Mouse (Mus musculus): ENCODE results near the gene Dok1. TPM values are rescaled to one million over a fixed set of nuclear protein-coding genes. Genes with fewer than 3 reads are reported as not detected.

Dok1 gene
- polyA plus RNA-seq, 1 experiment, result 21.9 TPM

- WGBS, result 84% methylated on average over 10 of the region's 10 CpGs
- Histone ChIP-seq H3K4me3 (ENCODE audit: control insufficient read depth, insufficient read depth, low read length) (no peak overlapping the region), H3K36me3 (ENCODE audit: control insufficient read depth, insufficient read depth, low read length) (no peaks in the 10 kb centered on the region), H3K27ac (ENCODE audit: control insufficient read depth, insufficient read depth, low read length) (no peak overlapping the region), H3K27me3 (ENCODE audit: control insufficient read depth, insufficient read depth, low read length) (no peaks in the 10 kb centered on the region), H3K4me1 (replicated peaks; ENCODE audit: control insufficient read depth, insufficient read depth, low read length) (peaks cover 8% of the 10 kb centered on the region)
- TF ChIP-seq CTCF (IDR thresholded peaks at IDR 0.05; ENCODE audit: borderline replicate concordance, control insufficient read depth, extremely low read depth, insufficient read depth, low read length, poor library complexity) (no peak), POLR2A (IDR thresholded peaks at IDR 0.05; ENCODE audit: control insufficient read depth, extremely low read depth, insufficient read depth, low read length, poor library complexity) (no peak)
- DNase-seq, result no peak
Observed at GRCm38 (mm10) chr6:83049367-83049766, 16.1 kb upstream of the Dok1 start.

GRCm38 (mm10) chr6:83044742-83045141, 11.5 kb upstream of the Dok1 start:
- Histone ChIP-seq H3K27ac (ENCODE audit: control insufficient read depth, insufficient read depth, low read length) (no peak overlapping the region), H3K4me3 (ENCODE audit: control insufficient read depth, insufficient read depth, low read length) (no peak overlapping the region), H3K36me3 (ENCODE audit: control insufficient read depth, insufficient read depth, low read length) (no peaks in the 10 kb centered on the region), H3K4me1 (replicated peaks; ENCODE audit: control insufficient read depth, insufficient read depth, low read length) (no peaks in the 10 kb centered on the region), H3K27me3 (ENCODE audit: control insufficient read depth, insufficient read depth, low read length) (no peaks in the 10 kb centered on the region)
- WGBS, result 62% methylated on average over 9 of the region's 9 CpGs
- TF ChIP-seq POLR2A (IDR thresholded peaks at IDR 0.05; ENCODE audit: control insufficient read depth, extremely low read depth, insufficient read depth, low read length, poor library complexity), result no peak
- no peak for TF ChIP-seq CTCF (IDR thresholded peaks at IDR 0.05; ENCODE audit: borderline replicate concordance, control insufficient read depth, extremely low read depth, insufficient read depth, low read length, poor library complexity)
- no peak for DNase-seq

- no peak for DNase-seq
- Histone ChIP-seq H3K27ac (ENCODE audit: control insufficient read depth, insufficient read depth, low read length) (no peak overlapping the region), H3K27me3 (ENCODE audit: control insufficient read depth, insufficient read depth, low read length) (no peaks in the 10 kb centered on the region), H3K4me3 (ENCODE audit: control insufficient read depth, insufficient read depth, low read length) (no peak overlapping the region), H3K4me1 (replicated peaks; ENCODE audit: control insufficient read depth, insufficient read depth, low read length) (no peaks in the 10 kb centered on the region), H3K36me3 (ENCODE audit: control insufficient read depth, insufficient read depth, low read length) (no peaks in the 10 kb centered on the region)
- TF ChIP-seq POLR2A (IDR thresholded peaks at IDR 0.05; ENCODE audit: control insufficient read depth, extremely low read depth, insufficient read depth, low read length, poor library complexity) (no peak), CTCF (IDR thresholded peaks at IDR 0.05; ENCODE audit: borderline replicate concordance, control insufficient read depth, extremely low read depth, insufficient read depth, low read length, poor library complexity) (no peak)
- WGBS, result 91% methylated on average over 5 of the region's 5 CpGs
Observed at GRCm38 (mm10) chr6:83043993-83044392, 10.7 kb upstream of the Dok1 start.

GRCm38 (mm10) chr6:83043561-83043960, 10.3 kb upstream of the Dok1 start:
- Histone ChIP-seq H3K27me3 (ENCODE audit: control insufficient read depth, insufficient read depth, low read length) (no peaks in the 10 kb centered on the region), H3K27ac (ENCODE audit: control insufficient read depth, insufficient read depth, low read length) (no peak overlapping the region), H3K4me1 (replicated peaks; ENCODE audit: control insufficient read depth, insufficient read depth, low read length) (peaks cover 2% of the 10 kb centered on the region; the same call in 1 of the 2 replicates), H3K36me3 (ENCODE audit: control insufficient read depth, insufficient read depth, low read length) (no peaks in the 10 kb centered on the region), H3K4me3 (ENCODE audit: control insufficient read depth, insufficient read depth, low read length) (no peak overlapping the region)
- no peak for DNase-seq
- TF ChIP-seq CTCF (IDR thresholded peaks at IDR 0.05; ENCODE audit: borderline replicate concordance, control insufficient read depth, extremely low read depth, insufficient read depth, low read length, poor library complexity) (no peak), POLR2A (IDR thresholded peaks at IDR 0.05; ENCODE audit: control insufficient read depth, extremely low read depth, insufficient read depth, low read length, poor library complexity) (no peak)
- WGBS, result 94% methylated on average over 6 of the region's 6 CpGs

GRCm38 (mm10) chr6:83040601-83041000, 7.3 kb upstream of the Dok1 start:
- Histone ChIP-seq H3K27ac (ENCODE audit: control insufficient read depth, insufficient read depth, low read length) (no peak overlapping the region), H3K4me1 (replicated peaks; ENCODE audit: control insufficient read depth, insufficient read depth, low read length) (peaks cover 6% of the 10 kb centered on the region), H3K4me3 (ENCODE audit: control insufficient read depth, insufficient read depth, low read length) (no peak overlapping the region), H3K36me3 (ENCODE audit: control insufficient read depth, insufficient read depth, low read length) (no peaks in the 10 kb centered on the region), H3K27me3 (ENCODE audit: control insufficient read depth, insufficient read depth, low read length) (no peaks in the 10 kb centered on the region)
- WGBS, result 95% methylated on average over 5 of the region's 5 CpGs
- TF ChIP-seq POLR2A (IDR thresholded peaks at IDR 0.05; ENCODE audit: control insufficient read depth, extremely low read depth, insufficient read depth, low read length, poor library complexity) (no peak), CTCF (IDR thresholded peaks at IDR 0.05; ENCODE audit: borderline replicate concordance, control insufficient read depth, extremely low read depth, insufficient read depth, low read length, poor library complexity) (no peak)
- no peak for DNase-seq

- H3K36me3 ChIP-seq (ENCODE audit: control insufficient read depth, insufficient read depth, low read length), result no peaks in the 10 kb centered on the region
- H3K27ac ChIP-seq (ENCODE audit: control insufficient read depth, insufficient read depth, low read length), result no peak overlapping the region
- H3K4me1 ChIP-seq (replicated peaks; ENCODE audit: control insufficient read depth, insufficient read depth, low read length), result peaks cover 10% of the 10 kb centered on the region
- H3K4me3 ChIP-seq (ENCODE audit: control insufficient read depth, insufficient read depth, low read length), result peak overlapping the region; percentile 51
- peak; percentile 39; the same call in 1 of the 2 replicates for TF ChIP-seq POLR2A (IDR thresholded peaks at IDR 0.05; ENCODE audit: control insufficient read depth, extremely low read depth, insufficient read depth, low read length, poor library complexity)
- TF ChIP-seq CTCF (IDR thresholded peaks at IDR 0.05; ENCODE audit: borderline replicate concordance, control insufficient read depth, extremely low read depth, insufficient read depth, low read length, poor library complexity), result no peak
- peak; percentile 93 for DNase-seq
- WGBS, result 28% methylated on average over 24 of the region's 24 CpGs
- H3K27me3 ChIP-seq (ENCODE audit: control insufficient read depth, insufficient read depth, low read length), result no peaks in the 10 kb centered on the region
Observed at GRCm38 (mm10) chr6:83038496-83039012, 5.3 kb upstream of the Dok1 start.

- H3K27ac ChIP-seq (ENCODE audit: control insufficient read depth, insufficient read depth, low read length), result no peak overlapping the region
- H3K4me3 ChIP-seq (ENCODE audit: control insufficient read depth, insufficient read depth, low read length), result no peak overlapping the region
- 95% methylated on average over 8 of the region's 8 CpGs for WGBS
- H3K27me3 ChIP-seq (ENCODE audit: control insufficient read depth, insufficient read depth, low read length), result no peaks in the 10 kb centered on the region
- DNase-seq, result no peak
- peaks cover 16% of the 10 kb centered on the region for H3K4me1 ChIP-seq (replicated peaks; ENCODE audit: control insufficient read depth, insufficient read depth, low read length)
- TF ChIP-seq POLR2A (IDR thresholded peaks at IDR 0.05; ENCODE audit: control insufficient read depth, extremely low read depth, insufficient read depth, low read length, poor library complexity), result no peak
- TF ChIP-seq CTCF (IDR thresholded peaks at IDR 0.05; ENCODE audit: borderline replicate concordance, control insufficient read depth, extremely low read depth, insufficient read depth, low read length, poor library complexity), result no peak
- H3K36me3 ChIP-seq (ENCODE audit: control insufficient read depth, insufficient read depth, low read length), result no peaks in the 10 kb centered on the region
Observed at GRCm38 (mm10) chr6:83037188-83037587, 3.9 kb upstream of the Dok1 start.

Measured in thymus, adult 2 months (tissue).